Mouse (Mus musculus) midbrain, embryonic 13.5 days (tissue): Measurements from ENCODE around the gene Fam189a2. TPM values are rescaled to one million over a fixed set of nuclear protein-coding genes. Genes with fewer than 3 reads are reported as not detected.

Experiments
- polyA plus RNA-seq: library from polyadenylated mRNA; unstranded; fragments of >200 nt; fragmentation: Nextera tagmentation; extraction: Ambion mirVana; gene quantifications from 2 replicates; pipeline ENCODE4 v1.2.1, GENCODE M21; 2015

The Fam189a2 gene
- polyA plus RNA-seq, 1 experiment from 2014 or later = 1.4 TPM

Other genes starting within 250 kb of the Fam189a2 start
- gene Tjp2, start 194.0 kb upstream of the Fam189a2 start, polyA plus RNA-seq = 13.6 and 13.9 TPM in 2 replicates
- 40.1 and 41.4 TPM in 2 replicates for gene Fxn, start 249.6 kb upstream of the Fam189a2 start, polyA plus RNA-seq